9 mouse cellular contexts compared by ENCODE assay signal in genomic region chr11:118254159-118254951, GRCm38 (mm10). TPM values are rescaled to one million over a fixed set of nuclear protein-coding genes. Genes with fewer than 3 reads are reported as not detected.
A peak's percentile ranks its signal among the peaks of the same experiment; 100 is the strongest.
DNase-seq lines count a peak whose midpoint lies in the region; ATAC-seq and TF ChIP-seq lines count a peak whose summit lies in the region.
"Had no signal": no experiment of that assay in that cellular context is flagged by ENCODE, and none has a peak within 500 bp of the region (broad histone marks: within the 10 kb centered on the region; RNA-seq: fewer than 3 reads in every experiment).

No protein-coding gene starts in this region.

- H3K9me3 ChIP-seq in heart, embryonic 11.5 days (replicated peaks; ENCODE audit: control insufficient read depth, low read length), result no peaks in the 10 kb centered on the region
- no peaks in the 10 kb centered on the region for H3K9me3 ChIP-seq in intestine, embryonic 16.5 days (ENCODE audit: control insufficient read depth, low read length)
- H3K9me3 ChIP-seq: liver, embryonic 13.5 days had no signal

- H3K27ac ChIP-seq in heart, embryonic 11.5 days (ENCODE audit: low read depth, low read length), result no peak overlapping the region
- H3K27ac ChIP-seq in intestine, embryonic 16.5 days (ENCODE audit: low read length), result peak overlapping the region; percentile 75
- H3K27ac ChIP-seq: liver, embryonic 13.5 days had no signal

- no peaks in the 10 kb centered on the region for H3K79me2 ChIP-seq in myocyte (ENCODE audit: control insufficient read depth, insufficient read depth)

- peaks cover 7% of the 10 kb centered on the region for H3K4me1 ChIP-seq in heart, embryonic 11.5 days (ENCODE audit: control insufficient read depth, insufficient read depth, low read length)
- peaks cover 16% of the 10 kb centered on the region for H3K4me1 ChIP-seq in intestine, embryonic 16.5 days (ENCODE audit: control insufficient read depth, insufficient read depth, low read length)

- intact Hi-C loops in left cerebral cortex, postnatal 36 days (cut with DNase I), result no loop called here

- 66% methylated on average over 15 of the region's 15 CpGs for WGBS in heart, embryonic 11.5 days (ENCODE audit: insufficient replicate concordance)
- 42% methylated on average over 15 of the region's 15 CpGs for WGBS in intestine, embryonic 16.5 days

- TF ChIP-seq POLR2A in myocyte (IDR thresholded peaks at IDR 0.05; ENCODE audit: insufficient read length, low read depth), result peak; percentile 6

- peaks cover 21% of the 10 kb centered on the region for H3K36me3 ChIP-seq in heart, embryonic 11.5 days (ENCODE audit: control insufficient read depth, insufficient read depth, low read length)
- H3K36me3 ChIP-seq in intestine, embryonic 16.5 days (ENCODE audit: control insufficient read depth, insufficient read depth, low read length), result peaks cover 19% of the 10 kb centered on the region
- peaks cover 1% of the 10 kb centered on the region for H3K36me3 ChIP-seq in myocyte (ENCODE audit: control insufficient read depth, insufficient read depth)

- no peak overlapping the region for H3K4me2 ChIP-seq in heart, embryonic 11.5 days
- no peak overlapping the region for H3K4me2 ChIP-seq in intestine, embryonic 16.5 days (ENCODE audit: low read depth, low read length)
- H3K4me2 ChIP-seq in myocyte (ENCODE audit: low read depth), result no peak overlapping the region
- H3K4me2 ChIP-seq: liver, embryonic 13.5 days had no signal

- DNase-seq in heart, adult 18-20 months, result peak; percentile 74 to 76
- DNase-seq in brain, embryonic 18.5 days (ENCODE audit: low read depth, low spot score), result peak; percentile 26
- DNase-seq in frontal cortex, postnatal 36 days (ENCODE audit: low spot score in 2 of 2), result peak; percentile 47 to 55
- peak; percentile 47 to 55 for DNase-seq in left cerebral cortex, postnatal 36 days (ENCODE audit: low spot score in 2 of 2)
- no peak for DNase-seq in c-Kit-positive CD71-positive TER-119-positive erythroid progenitor cells, embryonic 14.5 days (ENCODE audit: low spot score)
- DNase-seq: liver, embryonic 13.5 days had no signal

- H3K9ac ChIP-seq in heart, embryonic 11.5 days (ENCODE audit: low read depth, low read length), result no peak overlapping the region
- peak overlapping the region; percentile 16; the same call in 1 of the 2 replicates for H3K9ac ChIP-seq in intestine, embryonic 16.5 days (ENCODE audit: low read depth, low read length)
- H3K9ac ChIP-seq: liver, embryonic 13.5 days had no signal

- H3K4me3 ChIP-seq in heart, embryonic 11.5 days (ENCODE audit: low read depth, low read length), result no peak overlapping the region
- H3K4me3 ChIP-seq in intestine, embryonic 16.5 days (ENCODE audit: low read length), result no peak overlapping the region
- no peak overlapping the region for H3K4me3 ChIP-seq in myocyte
- H3K4me3 ChIP-seq: liver, embryonic 13.5 days had no signal

- H3K27me3 ChIP-seq in heart, embryonic 11.5 days (ENCODE audit: control insufficient read depth, insufficient read depth, low read length), result no peaks in the 10 kb centered on the region
- no peaks in the 10 kb centered on the region for H3K27me3 ChIP-seq in intestine, embryonic 16.5 days (replicated peaks; ENCODE audit: control insufficient read depth, insufficient read depth, low read length)
- no peaks in the 10 kb centered on the region for H3K27me3 ChIP-seq in myocyte (ENCODE audit: control insufficient read depth, insufficient read depth, insufficient read length)
- H3K27me3 ChIP-seq: liver, embryonic 13.5 days had no signal

- no peak overlapping the region for H3ac ChIP-seq in myocyte (ENCODE audit: control insufficient read depth, insufficient read length)

- no peak for ATAC-seq in heart, embryonic 11.5 days (replicated peaks; ENCODE audit: insufficient number of reproducible peaks, low FRiP score, low TSS enrichment)
- ATAC-seq in intestine, embryonic 16.5 days, result peak; percentile 48; the same call in 1 of the 2 replicates

TF ChIP-seq in myocyte, 11 proteins besides CTCF, POLR2A, EP300 and RAD21:
- TF ChIP-seq POLR2AphosphoS2 (IDR thresholded peaks at IDR 0.05; ENCODE audit: insufficient read length, low read depth) (peak; percentile 36), TCF3 (IDR thresholded peaks at IDR 0.05; ENCODE audit: insufficient read length, low read depth) (no peak)

RNA-seq across cellular contexts. Expression of gene Cyth1, which starts 6.0 kb away (rescaled TPM):
- total RNA-seq in heart, adult 18-20 months (2021), result 10 to 100 TPM; 54.1 to 63.2 TPM
- polyA plus RNA-seq in heart, embryonic 11.5 days (2014; fragmentation: Nextera tagmentation; extraction: Ambion mirVana), result 10.6 and 12.7 TPM in 2 replicates
- polyA plus RNA-seq in intestine, embryonic 16.5 days (2015; fragmentation: Nextera tagmentation; extraction: Ambion mirVana), result 9.6 and 9.8 TPM in 2 replicates
- total RNA-seq in left cerebral cortex, postnatal 36 days (2021), result 10 to 100 TPM; 65.9 to 67.3 TPM
- 16.1 TPM for polyA plus RNA-seq in myocyte (2012; fragmentation: generic; extraction: Trizol)

RNA-seq across cellular contexts. Expression of gene Usp36, which starts 35.7 kb away (rescaled TPM):
- total RNA-seq in heart, adult 18-20 months (2021), result 10 to 100 TPM; 12.3 to 12.4 TPM
- polyA plus RNA-seq in heart, embryonic 11.5 days (2014; fragmentation: Nextera tagmentation; extraction: Ambion mirVana), result 10.7 and 11.1 TPM in 2 replicates
- polyA plus RNA-seq in intestine, embryonic 16.5 days (2015; fragmentation: Nextera tagmentation; extraction: Ambion mirVana), result 15.9 TPM in 2 replicates
- 10 to 100 TPM; 26.8 to 32.2 TPM for total RNA-seq in left cerebral cortex, postnatal 36 days (2021)
- polyA plus RNA-seq in myocyte (2012; fragmentation: generic; extraction: Trizol), result 19.5 TPM
